Mouse (Mus musculus): ENCODE measurements around the gene Tnnt2. TPM values are rescaled to one million over a fixed set of nuclear protein-coding genes. Genes with fewer than 3 reads are reported as not detected.

Tnnt2 gene
- polyA plus RNA-seq (2014; fragmentation: Nextera tagmentation; extraction: Ambion mirVana): 12.9 and 37.4 TPM in 2 replicates

- Histone ChIP-seq H3K4me1 (replicated peaks; ENCODE audit: control insufficient read depth, insufficient read depth, low read length) (no peaks in the 10 kb centered on the region), H3K9ac (ENCODE audit: low read depth, low read length) (no peak within 1 kb of the TSS), H3K4me2 (no peak within 1 kb of the TSS), H3K9me3 (ENCODE audit: control insufficient read depth, low read length) (no peaks in the 10 kb centered on the region), H3K27ac (ENCODE audit: low read depth, low read length) (no peak within 1 kb of the TSS), H3K4me3 (ENCODE audit: low read depth, low read length) (no peak within 1 kb of the TSS), H3K36me3 (ENCODE audit: control insufficient read depth, insufficient read depth, low read length) (no peaks in the 10 kb centered on the region), H3K27me3 (replicated peaks; ENCODE audit: control insufficient read depth, insufficient read depth, low read length) (0 out of 2 replicates have a peak, but pooled peaks cover under 1% of the 10 kb centered on the region)
- 43% methylated on average over 9 of the region's 9 CpGs for WGBS
- ATAC-seq (replicated peaks; ENCODE audit: low FRiP score) (no peak), DNase-seq (ENCODE audit: low spot score) (no peak)
Observed at GRCm38 (mm10) chr1:135835716-135836483, at the start of gene Tnnt2. Gene Tnnt2, plus strand, starts transcription at chr1:135836354.

DNA sequence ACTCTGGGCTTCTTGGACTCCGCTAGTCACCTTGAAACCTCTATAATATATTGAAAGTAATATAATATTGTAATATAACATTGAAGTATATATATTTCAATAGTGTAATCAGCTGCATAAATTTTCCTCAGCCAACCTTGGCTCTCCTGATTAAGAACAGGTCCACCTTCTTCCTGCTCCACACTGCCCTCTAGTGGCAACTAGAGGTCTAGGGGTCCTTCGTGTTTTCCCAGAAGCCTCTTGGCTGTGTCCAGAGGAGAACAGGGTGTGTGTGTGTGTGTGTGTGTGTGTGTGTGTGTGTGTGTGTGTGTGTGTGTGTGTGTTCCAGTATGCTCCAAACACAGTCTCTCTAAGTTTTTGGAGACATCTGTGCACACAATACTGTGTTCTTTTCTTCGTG lies 48.4 kb upstream of the Tnnt2 start:
- Histone ChIP-seq H3K27ac (ENCODE audit: low read depth, low read length) (no peak overlapping the region), H3K9me3 (ENCODE audit: control insufficient read depth, low read length) (no peaks in the 10 kb centered on the region), H3K4me1 (replicated peaks; ENCODE audit: control insufficient read depth, insufficient read depth, low read length) (0 out of 2 replicates have a peak, but pooled peaks cover 6% of the 10 kb centered on the region), H3K27me3 (replicated peaks; ENCODE audit: control insufficient read depth, insufficient read depth, low read length) (no peaks in the 10 kb centered on the region), H3K4me2 (no peak overlapping the region), H3K9ac (ENCODE audit: low read depth, low read length) (no peak overlapping the region), H3K36me3 (ENCODE audit: control insufficient read depth, insufficient read depth, low read length) (no peaks in the 10 kb centered on the region), H3K4me3 (ENCODE audit: low read depth, low read length) (no peak overlapping the region)
- ATAC-seq (replicated peaks; ENCODE audit: low FRiP score) (no peak), DNase-seq (ENCODE audit: low spot score) (no peak)
- 49% methylated on average over 3 of the region's 3 CpGs for WGBS

- Histone ChIP-seq H3K36me3 (ENCODE audit: control insufficient read depth, insufficient read depth, low read length) (no peaks in the 10 kb centered on the region), H3K27me3 (replicated peaks; ENCODE audit: control insufficient read depth, insufficient read depth, low read length) (peaks cover 4% of the 10 kb centered on the region; the same call in 1 of the 2 replicates), H3K9me3 (ENCODE audit: control insufficient read depth, low read length) (no peaks in the 10 kb centered on the region), H3K27ac (ENCODE audit: low read depth, low read length) (no peak overlapping the region), H3K9ac (ENCODE audit: low read depth, low read length) (no peak overlapping the region), H3K4me1 (replicated peaks; ENCODE audit: control insufficient read depth, insufficient read depth, low read length) (peaks cover 10% of the 10 kb centered on the region), H3K4me3 (ENCODE audit: low read depth, low read length) (no peak overlapping the region), H3K4me2 (peak overlapping the region; percentile 6; the same call in 1 of the 2 replicates)
- DNase-seq (ENCODE audit: low spot score): no peak
- WGBS: 20% methylated on average over 10 of the region's 10 CpGs
- ATAC-seq (replicated peaks; ENCODE audit: low FRiP score): 0 out of 2 replicates have a peak, but pooled peaks have one; percentile 41
Observed at GRCm38 (mm10) chr1:135788708-135789107, 47.4 kb upstream of the Tnnt2 start.

GRCm38 (mm10) chr1:135789815-135790214 lies 46.3 kb upstream of the Tnnt2 start:
- Histone ChIP-seq H3K4me2 (no peak overlapping the region), H3K4me1 (replicated peaks; ENCODE audit: control insufficient read depth, insufficient read depth, low read length) (peaks cover 19% of the 10 kb centered on the region), H3K9me3 (ENCODE audit: control insufficient read depth, low read length) (no peaks in the 10 kb centered on the region), H3K36me3 (ENCODE audit: control insufficient read depth, insufficient read depth, low read length) (no peaks in the 10 kb centered on the region), H3K9ac (ENCODE audit: low read depth, low read length) (no peak overlapping the region), H3K4me3 (ENCODE audit: low read depth, low read length) (no peak overlapping the region), H3K27ac (ENCODE audit: low read depth, low read length) (no peak overlapping the region), H3K27me3 (replicated peaks; ENCODE audit: control insufficient read depth, insufficient read depth, low read length) (peaks cover 4% of the 10 kb centered on the region; the same call in 1 of the 2 replicates)
- ATAC-seq (replicated peaks; ENCODE audit: low FRiP score): no peak
- 7% methylated on average over 5 of the region's 5 CpGs for WGBS
- DNase-seq (ENCODE audit: low spot score): peak; percentile 80

DNA sequence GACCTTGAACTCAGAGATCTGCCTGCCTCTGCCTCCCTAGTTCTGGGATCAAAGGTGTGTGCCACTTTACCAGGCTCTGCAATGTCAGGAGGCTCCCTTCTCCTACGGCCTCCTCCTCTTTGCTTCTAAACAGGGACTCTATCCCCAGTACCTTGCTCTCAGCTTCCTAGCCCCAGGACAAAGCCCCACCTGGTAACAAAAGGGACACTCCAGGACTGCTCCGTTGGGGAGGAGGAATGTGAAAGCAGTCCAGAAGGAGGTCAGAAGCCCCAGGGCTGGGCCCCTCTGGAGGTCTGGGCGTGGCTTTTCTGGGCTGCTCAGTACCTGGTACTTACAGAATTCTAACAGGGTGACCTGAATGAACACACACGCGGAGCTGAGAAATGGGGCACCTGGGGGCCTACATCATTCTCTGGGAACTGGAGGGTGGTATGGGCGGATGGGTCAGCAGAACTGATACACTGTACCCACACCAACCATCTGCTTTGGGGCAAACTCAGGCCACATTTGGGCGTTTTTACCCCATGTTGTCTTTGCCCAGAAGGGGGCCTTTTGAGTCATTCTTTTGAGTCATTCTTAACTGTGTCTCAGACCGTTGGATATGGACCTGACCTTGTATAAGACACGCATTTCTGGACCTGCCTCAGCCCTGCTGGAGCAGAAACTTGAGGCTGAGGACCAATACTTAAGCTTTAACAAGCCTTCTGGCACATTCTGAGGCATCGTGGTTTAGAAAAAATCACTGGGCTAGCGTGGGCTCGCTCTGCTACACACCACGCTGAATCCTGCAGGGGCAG lies 43.8 kb upstream of the Tnnt2 start:
- Histone ChIP-seq H3K4me1 (replicated peaks; ENCODE audit: control insufficient read depth, insufficient read depth, low read length) (peaks cover 25% of the 10 kb centered on the region), H3K27ac (ENCODE audit: low read depth, low read length) (no peak overlapping the region), H3K4me3 (ENCODE audit: low read depth, low read length) (no peak overlapping the region), H3K9ac (ENCODE audit: low read depth, low read length) (no peak overlapping the region), H3K36me3 (ENCODE audit: control insufficient read depth, insufficient read depth, low read length) (no peaks in the 10 kb centered on the region), H3K4me2 (no peak overlapping the region), H3K9me3 (ENCODE audit: control insufficient read depth, low read length) (no peaks in the 10 kb centered on the region), H3K27me3 (replicated peaks; ENCODE audit: control insufficient read depth, insufficient read depth, low read length) (peaks cover 4% of the 10 kb centered on the region; the same call in 1 of the 2 replicates)
- DNase-seq (ENCODE audit: low spot score): no peak
- ATAC-seq (replicated peaks; ENCODE audit: low FRiP score): no peak
- 66% methylated on average over 13 of the region's 13 CpGs for WGBS

- no peaks in the 10 kb centered on the region for H3K36me3 ChIP-seq (ENCODE audit: control insufficient read depth, insufficient read depth, low read length)
- WGBS: 8% methylated on average over 27 of the region's 27 CpGs
- no peaks in the 10 kb centered on the region for H3K9me3 ChIP-seq (ENCODE audit: control insufficient read depth, low read length)
- DNase-seq (ENCODE audit: low spot score) (no peak), ATAC-seq (replicated peaks; ENCODE audit: low FRiP score) (no peak)
- peak overlapping the region; percentile 5; the same call in 1 of the 2 replicates for H3K4me3 ChIP-seq (ENCODE audit: low read depth, low read length)
- H3K27me3 ChIP-seq (replicated peaks; ENCODE audit: control insufficient read depth, insufficient read depth, low read length): peaks cover 4% of the 10 kb centered on the region; the same call in 1 of the 2 replicates
- no peak overlapping the region for H3K27ac ChIP-seq (ENCODE audit: low read depth, low read length)
- 0 out of 2 replicates have a peak overlapping the region, but pooled peaks have one; percentile 1 for H3K9ac ChIP-seq (ENCODE audit: low read depth, low read length)
- peaks cover 22% of the 10 kb centered on the region for H3K4me1 ChIP-seq (replicated peaks; ENCODE audit: control insufficient read depth, insufficient read depth, low read length)
- peak overlapping the region; percentile 40 for H3K4me2 ChIP-seq
Observed at GRCm38 (mm10) chr1:135793370-135794215, 42.6 kb upstream of the Tnnt2 start.

DNA sequence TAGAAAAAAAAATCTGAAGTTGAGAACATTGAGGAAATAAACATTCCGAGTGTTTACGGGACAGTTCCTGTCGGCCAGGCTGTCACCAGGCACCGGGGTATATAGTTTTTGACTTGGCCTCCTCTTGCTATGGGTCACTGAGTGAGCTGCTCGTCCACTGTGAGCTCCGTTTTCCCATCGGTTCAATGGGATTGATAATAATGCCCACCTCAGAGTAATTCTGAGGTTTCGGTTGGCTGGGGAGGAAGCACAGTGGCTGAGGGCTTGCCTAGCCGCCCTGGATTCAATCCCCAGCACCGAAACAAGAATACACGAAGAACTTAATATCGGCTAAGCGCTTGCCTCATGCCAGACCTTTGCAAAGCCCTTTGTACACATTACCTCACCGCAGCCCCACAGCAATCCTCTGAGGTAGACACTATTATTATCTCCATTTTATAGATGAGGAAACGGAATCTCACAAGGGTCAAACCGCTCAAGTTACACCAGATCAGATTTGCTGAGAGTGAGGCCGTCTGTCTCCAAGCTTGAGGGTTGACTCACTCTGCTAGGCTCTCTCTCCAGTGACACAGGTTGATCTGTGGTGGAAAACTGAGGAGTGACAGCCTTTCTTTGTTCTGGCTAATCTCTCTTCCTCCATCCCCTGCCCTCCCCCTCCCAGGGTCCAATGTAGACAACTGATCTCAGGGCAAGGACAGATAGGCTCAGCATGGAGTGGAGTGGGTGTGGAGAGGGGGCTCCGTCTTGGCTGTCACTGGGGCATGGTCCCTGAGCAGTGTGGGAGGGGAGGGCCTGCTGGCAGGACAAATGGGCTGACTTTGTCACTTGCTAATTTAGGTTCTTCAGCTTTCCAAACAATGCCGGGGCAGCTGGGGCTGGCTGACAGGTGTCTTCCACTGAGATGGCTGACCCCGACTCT lies 41.7 kb upstream of the Tnnt2 start:
- WGBS: 15% methylated on average over 20 of the region's 20 CpGs
- Histone ChIP-seq H3K4me3 (ENCODE audit: low read depth, low read length) (peak overlapping the region; percentile 5; the same call in 1 of the 2 replicates), H3K36me3 (ENCODE audit: control insufficient read depth, insufficient read depth, low read length) (no peaks in the 10 kb centered on the region), H3K27ac (ENCODE audit: low read depth, low read length) (no peak overlapping the region), H3K9ac (ENCODE audit: low read depth, low read length) (no peak overlapping the region), H3K4me1 (replicated peaks; ENCODE audit: control insufficient read depth, insufficient read depth, low read length) (peaks cover 25% of the 10 kb centered on the region), H3K9me3 (ENCODE audit: control insufficient read depth, low read length) (no peaks in the 10 kb centered on the region), H3K27me3 (replicated peaks; ENCODE audit: control insufficient read depth, insufficient read depth, low read length) (peaks cover 4% of the 10 kb centered on the region; the same call in 1 of the 2 replicates), H3K4me2 (peak overlapping the region; percentile 40)
- DNase-seq (ENCODE audit: low spot score): no peak
- 0 out of 2 replicates have a peak, but pooled peaks have one; percentile 30 for ATAC-seq (replicated peaks; ENCODE audit: low FRiP score)

Measured in liver, embryonic 11.5 days (tissue).